Mouse (Mus musculus) right cerebral cortex, postnatal 14 days (tissue): ENCODE measurements around the gene Opcml.

Experiments used
- DNase-seq: peaks from one replicate; pipeline ENCODE4 v3.0.0; 2022

Opcml gene

DNA sequence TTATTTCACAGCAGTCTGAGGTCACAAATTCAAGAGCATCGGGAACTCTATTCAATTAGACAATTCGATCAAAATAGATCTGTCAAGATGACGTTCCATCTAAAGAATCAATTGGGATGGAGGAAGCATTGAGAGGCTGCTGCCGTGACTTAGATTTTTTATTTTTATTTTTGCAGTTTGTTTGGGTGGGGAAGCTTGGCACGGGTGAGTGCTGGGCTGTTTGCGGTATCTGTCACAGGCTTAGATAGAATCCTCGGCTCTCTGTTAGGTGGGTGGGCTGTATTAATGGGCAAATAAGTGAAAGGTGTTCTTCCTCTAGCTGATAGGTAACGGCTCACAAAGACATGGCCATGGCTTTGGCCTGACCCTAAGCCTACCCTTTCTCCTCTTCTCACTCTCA, 654.4 kb downstream of the Opcml start:
- no peak for DNase-seq

GRCm38 (mm10) chr9:28445863-28446262, 655.3 kb downstream of the Opcml start:
- no peak for DNase-seq

- no peak for DNase-seq
These were observed 655.9 kb downstream of the Opcml start for GRCm38 (mm10) chr9:28446278-28447064.

GRCm38 (mm10) chr9:28452509-28452908, 661.9 kb downstream of the Opcml start:
- no peak for DNase-seq

DNA sequence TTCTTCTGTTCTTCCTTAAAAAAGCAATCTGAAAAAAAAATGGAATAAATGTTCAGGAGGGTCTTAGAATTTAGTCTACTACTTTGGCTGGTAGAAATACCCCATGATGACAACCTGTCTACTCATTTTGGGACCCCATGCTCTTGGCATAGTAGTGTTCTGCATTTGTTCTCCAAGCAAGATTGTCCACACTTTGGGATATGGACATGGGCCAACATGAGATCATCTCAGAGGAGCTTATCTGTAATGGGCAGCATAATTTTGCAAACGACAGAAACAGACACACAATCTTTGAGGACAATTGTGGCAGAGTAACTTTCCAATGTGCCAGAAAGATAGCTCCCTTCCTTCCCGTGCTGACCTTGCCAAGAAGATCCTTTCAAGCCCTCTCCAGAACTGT, 662.5 kb downstream of the Opcml start:
- DNase-seq = no peak

DNA sequence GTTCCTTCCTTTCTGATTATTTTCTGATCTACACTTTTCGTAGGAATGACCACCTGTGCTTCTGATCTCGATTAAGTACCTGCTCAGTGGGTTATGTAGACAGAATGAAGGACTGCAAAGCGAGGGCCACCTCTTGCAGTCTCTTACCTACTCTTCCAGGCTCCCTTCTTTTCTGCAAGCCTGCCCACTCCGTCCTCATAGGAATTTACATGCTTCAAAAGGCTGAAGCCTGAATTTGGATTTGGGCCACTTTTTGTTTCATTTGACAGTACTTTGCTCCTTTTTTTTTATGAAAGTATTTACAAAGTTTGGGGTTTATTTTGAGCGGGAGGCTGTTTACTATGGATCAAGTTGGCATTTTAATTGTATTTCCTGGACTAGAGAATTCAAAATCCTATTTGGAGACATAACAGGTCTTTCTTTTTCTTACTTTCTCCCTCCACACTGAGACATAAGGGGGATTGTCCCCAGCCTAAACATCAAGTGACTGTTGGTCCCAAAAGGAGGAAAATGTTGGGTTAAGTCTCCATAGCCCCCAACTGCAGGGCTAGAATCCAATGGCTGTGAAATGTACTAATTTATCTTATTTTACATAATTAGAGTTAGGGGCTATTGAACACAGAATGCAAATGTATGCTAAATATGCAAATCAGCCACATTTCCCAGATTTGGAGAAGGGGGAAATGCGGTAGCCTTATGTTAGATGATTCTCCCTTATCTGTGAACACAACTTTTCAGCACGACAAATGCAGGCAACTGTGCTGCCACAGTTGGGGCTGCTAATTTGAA, 667.6 kb downstream of the Opcml start:
- no peak for DNase-seq

GRCm38 (mm10) chr9:28463622-28464021, 673.0 kb downstream of the Opcml start:
- no peak for DNase-seq

DNA sequence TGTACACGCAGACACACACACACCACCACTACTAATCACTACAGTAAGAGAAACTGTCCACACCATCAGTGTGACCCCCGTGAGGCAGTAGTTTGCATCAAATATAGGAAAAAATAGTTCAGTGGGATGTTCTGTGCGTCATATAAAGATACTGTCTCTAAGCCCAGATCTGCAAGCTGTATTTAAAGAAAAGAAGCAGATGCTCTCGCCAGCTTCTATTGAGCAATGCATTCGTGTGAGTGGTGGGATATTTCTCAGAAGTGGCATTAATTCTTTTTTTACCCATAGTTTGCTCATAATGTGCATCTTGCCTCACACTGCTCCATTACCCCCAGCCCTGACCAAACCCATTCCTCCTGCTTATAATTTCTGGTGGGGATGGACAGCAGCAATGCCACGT, 678.8 kb downstream of the Opcml start:
- no peak for DNase-seq

GRCm38 (mm10) chr9:28471501-28471900, 680.9 kb downstream of the Opcml start:
- DNase-seq = no peak

DNA sequence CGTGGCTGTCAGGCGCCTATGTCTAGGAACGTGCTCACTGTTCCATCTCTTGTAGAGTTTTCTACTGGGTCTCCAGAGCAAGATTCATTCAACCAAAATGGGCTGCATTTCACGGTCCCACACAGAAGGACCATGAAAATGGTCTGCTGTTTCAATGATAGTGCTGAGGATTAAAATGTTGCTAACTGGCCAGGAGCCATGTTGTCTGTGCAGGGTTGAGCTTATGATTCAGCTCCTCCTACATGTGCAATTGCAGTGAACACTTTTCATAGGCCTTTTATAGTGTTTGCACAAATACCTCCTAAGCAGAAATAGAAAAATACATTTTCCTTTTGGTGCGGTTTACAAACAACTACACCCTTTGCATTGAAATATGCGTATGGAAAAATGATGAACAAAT, 684.0 kb downstream of the Opcml start:
- DNase-seq = no peak

DNA sequence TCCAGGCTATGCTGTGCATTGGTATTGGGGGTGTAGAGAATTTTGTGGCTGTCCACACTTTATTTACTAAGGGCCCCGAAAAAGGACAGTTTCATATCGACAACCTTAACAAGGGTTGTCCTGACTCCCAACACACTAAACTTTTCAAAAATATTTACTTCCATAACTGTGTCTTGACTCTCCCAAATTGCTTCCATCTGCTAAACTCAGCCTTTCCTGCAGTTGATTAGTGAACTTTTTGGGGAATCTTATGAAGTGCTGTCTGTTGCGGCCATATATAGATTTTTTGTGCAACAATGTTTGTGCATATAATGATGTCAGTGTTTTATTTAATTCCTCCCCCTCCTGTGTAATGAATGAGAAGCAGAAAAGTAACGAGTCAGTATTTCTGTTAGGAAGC, 690.7 kb downstream of the Opcml start:
- no peak for DNase-seq

DNA sequence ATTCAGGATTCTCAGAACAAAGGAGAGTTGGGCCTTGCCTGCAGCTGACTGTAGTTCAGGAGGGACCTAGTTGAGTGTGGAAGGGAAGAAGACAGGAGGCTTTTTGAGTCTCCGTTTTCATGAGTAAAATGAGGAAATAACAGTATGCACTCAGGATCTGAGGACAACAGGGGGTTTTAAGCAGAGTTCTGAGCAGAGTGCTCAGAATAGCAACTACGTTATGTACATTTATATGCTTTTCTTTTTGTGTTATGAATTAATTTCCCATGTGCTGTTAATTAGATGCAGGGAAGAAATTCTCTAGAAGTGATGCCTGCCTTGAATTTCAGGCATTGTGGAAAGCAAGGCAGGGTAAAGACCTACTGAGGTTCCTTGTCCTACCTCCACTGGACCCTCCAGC, 697.9 kb downstream of the Opcml start:
- DNase-seq = no peak

DNA sequence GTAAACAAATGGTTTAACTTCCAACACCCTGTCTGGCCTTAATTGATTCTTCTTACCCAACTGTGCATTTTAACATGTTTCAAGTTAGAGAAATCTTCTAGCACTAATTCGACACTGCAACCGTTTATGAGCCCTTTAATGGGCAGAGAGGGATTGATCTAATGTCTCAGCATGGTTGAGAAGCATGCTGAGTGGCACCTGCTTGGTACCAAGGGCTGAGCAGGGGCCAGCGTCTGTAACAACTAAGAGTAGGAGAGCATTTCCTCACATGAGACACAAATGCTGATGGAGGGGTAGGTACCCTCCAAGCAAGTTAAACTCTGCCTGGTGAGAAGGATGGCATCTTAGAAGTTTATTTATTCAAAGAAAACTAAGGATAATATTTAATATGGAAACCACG, 699.3 kb downstream of the Opcml start:
- DNase-seq = no peak

DNA sequence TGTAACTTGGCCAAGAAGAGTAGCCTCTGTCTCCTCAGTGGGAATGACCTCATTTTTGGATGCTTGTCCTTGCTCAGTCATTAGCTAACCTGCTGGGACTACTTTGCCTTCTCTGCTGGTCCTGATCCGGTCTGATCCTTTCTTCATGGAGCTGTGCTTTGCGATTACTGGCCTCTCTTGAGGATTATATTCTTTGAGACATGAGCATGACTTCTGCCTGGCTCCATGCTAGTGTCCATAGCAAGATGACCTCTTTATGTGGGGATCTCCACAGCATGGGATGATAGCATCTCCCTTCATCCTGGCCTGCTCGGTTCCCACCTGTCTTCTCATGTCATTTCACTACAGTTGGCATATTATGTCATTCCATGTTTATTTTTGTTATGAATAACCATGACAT, 699.8 kb downstream of the Opcml start:
- no peak for DNase-seq

- no peak for DNase-seq
These were observed 709.5 kb downstream of the Opcml start for GRCm38 (mm10) chr9:28499841-28500794.

GRCm38 (mm10) chr9:28513905-28514304, 723.3 kb downstream of the Opcml start:
- DNase-seq = no peak

DNA sequence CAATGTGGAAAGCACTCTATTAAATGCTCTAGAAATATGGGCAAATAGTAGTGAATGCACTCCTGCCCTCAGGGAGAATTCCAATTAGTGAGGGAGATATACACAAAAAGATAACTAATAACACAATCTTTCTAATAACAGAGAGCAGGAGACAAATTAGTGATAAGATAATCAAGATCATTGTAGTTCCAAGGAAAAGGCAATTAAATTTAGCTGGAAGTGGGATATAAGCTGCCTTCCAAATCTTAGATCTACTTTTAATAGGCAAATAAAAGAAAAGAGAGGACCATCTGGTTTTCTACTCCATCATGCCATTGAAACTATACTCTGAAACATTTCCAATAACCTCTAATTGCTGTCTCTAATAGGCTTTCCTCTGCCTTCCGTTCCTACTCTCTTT, 742.6 kb downstream of the Opcml start:
- no peak for DNase-seq

GRCm38 (mm10) chr9:28535006-28535405, 744.4 kb downstream of the Opcml start:
- DNase-seq = no peak

GRCm38 (mm10) chr9:28536637-28537036, 746.1 kb downstream of the Opcml start:
- DNase-seq = no peak

DNA sequence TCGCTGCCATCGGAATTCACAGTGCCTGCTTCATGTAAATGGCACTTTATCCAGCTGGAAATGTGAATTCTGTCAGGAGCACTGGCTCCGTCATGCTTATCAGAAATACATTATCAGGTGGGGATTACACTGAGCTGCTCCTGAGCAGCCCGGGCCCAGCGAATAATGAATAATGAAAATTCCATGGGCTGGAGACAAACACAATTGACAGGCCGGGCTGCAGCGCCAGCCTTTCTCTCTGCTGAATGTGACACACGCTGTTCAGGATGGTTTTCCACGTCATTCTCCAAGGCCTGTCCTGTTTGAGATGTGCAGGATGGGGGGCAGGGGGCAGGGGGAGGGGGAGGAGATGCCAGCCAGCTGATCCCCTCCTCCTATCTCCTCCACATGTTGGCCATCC, 757.6 kb downstream of the Opcml start:
- DNase-seq = no peak

DNA sequence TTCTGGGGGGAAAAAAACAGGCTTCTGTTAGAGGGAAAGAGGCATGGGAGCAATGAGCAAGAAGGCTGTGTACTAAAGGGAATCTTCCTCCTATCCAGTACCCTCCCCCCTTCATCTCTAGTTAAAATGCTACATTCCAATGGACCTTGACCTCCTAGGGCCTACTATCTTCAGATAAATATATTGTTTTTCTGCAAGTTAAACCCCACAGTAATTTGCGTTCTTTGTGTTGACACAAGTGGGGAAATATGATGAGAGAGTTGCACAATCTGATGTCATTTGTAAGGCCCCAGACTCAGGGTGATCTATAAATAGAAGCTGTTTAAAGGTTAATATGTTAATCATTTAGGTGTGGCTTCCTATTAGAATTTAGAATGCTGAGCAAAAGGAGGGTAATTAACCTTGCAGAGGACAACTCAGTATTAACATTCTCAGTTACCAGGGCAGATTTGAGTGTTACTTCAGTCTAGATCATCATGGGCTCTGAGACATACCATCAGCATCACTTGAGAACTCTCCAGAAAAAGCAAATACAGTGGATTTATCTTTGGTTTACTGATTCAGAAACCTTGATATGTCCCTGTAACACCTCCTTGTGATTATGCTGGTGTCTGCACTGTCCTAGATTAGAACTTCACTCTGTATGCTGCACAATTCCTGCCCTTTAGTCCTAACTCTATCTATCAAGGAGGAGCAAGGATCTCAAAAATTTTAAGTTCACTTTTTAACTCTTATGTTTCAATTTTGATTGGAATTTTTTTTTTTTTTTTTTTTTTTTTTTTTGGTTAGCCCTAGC, 762.0 kb downstream of the Opcml start:
- no peak for DNase-seq

GRCm38 (mm10) chr9:28558628-28559027, 768.1 kb downstream of the Opcml start:
- DNase-seq = no peak
